Mouse (Mus musculus): Measurements from ENCODE around the gene Olfr1378. TPM values are rescaled to one million over a fixed set of nuclear protein-coding genes. Genes with fewer than 3 reads are reported as not detected.

Gene Olfr1378
- not detected in 2 replicates for polyA plus RNA-seq (2015; fragmentation: Nextera tagmentation; extraction: Ambion mirVana)

GRCm38 (mm10) chr11:50966230-50966629 lies at the start of gene Olfr1378:
Olfr1378 (plus strand) TSS chr11:50966530.
- H3K27me3 ChIP-seq (replicated peaks) = no peaks in the 10 kb centered on the region
- H3K27ac ChIP-seq = no peak within 1 kb of the TSS
- 81% methylated on average over 11 of the region's 11 CpGs for WGBS
- H3K9ac ChIP-seq = no peak within 1 kb of the TSS
- H3K4me1 ChIP-seq = no peaks in the 10 kb centered on the region
- H3K9me3 ChIP-seq = no peaks in the 10 kb centered on the region
- no peak within 1 kb of the TSS for H3K4me3 ChIP-seq
- H3K4me2 ChIP-seq = no peak within 1 kb of the TSS
- ATAC-seq (replicated peaks) = no peak
- no peaks in the 10 kb centered on the region for H3K36me3 ChIP-seq (replicated peaks)

- H3K4me3 ChIP-seq = peak overlapping the region; percentile 65
- peak overlapping the region; percentile 75 for H3K9ac ChIP-seq
- H3K27ac ChIP-seq = peak overlapping the region; percentile 87
- no peaks in the 10 kb centered on the region for H3K36me3 ChIP-seq (replicated peaks)
- 27% methylated on average over 14 of the region's 14 CpGs for WGBS
- H3K27me3 ChIP-seq (replicated peaks) = no peaks in the 10 kb centered on the region
- ATAC-seq (replicated peaks) = no peak; the same call in 1 of the 2 replicates
- H3K9me3 ChIP-seq = no peaks in the 10 kb centered on the region
- H3K4me2 ChIP-seq = peak overlapping the region; percentile 77
- peaks cover 10% of the 10 kb centered on the region for H3K4me1 ChIP-seq
Observed at GRCm38 (mm10) chr11:50930469-50931014, 35.8 kb upstream of the Olfr1378 start.

DNA sequence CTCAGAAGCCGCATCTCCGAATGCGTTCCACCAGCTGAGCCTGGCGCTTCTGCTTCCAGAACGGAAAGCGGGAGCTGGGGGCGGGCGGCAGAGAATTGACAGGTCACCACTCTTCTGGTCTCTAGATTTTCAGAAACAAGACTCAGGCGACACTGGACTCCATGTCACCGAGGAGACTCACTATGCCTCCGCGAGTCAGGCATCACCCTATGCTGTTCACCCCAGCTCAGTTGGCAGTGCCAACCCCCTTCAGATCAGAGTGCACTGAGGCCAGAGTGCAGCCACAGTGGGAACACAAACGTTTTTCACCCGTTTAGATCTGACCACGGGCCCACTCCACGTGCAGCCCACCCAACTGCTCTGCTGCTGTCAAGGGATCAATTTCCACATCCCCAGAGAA lies 35.3 kb upstream of the Olfr1378 start:
- H3K36me3 ChIP-seq (replicated peaks) = no peaks in the 10 kb centered on the region
- peaks cover 10% of the 10 kb centered on the region for H3K4me1 ChIP-seq
- no peaks in the 10 kb centered on the region for H3K27me3 ChIP-seq (replicated peaks)
- H3K9ac ChIP-seq = peak overlapping the region; percentile 75
- peak overlapping the region; percentile 65 for H3K4me3 ChIP-seq
- H3K4me2 ChIP-seq = peak overlapping the region; percentile 77
- under 1% methylated on average over 16 of the region's 16 CpGs for WGBS
- H3K27ac ChIP-seq = peak overlapping the region; percentile 87
- no peaks in the 10 kb centered on the region for H3K9me3 ChIP-seq
- ATAC-seq (replicated peaks) = peak; percentile 83

DNA sequence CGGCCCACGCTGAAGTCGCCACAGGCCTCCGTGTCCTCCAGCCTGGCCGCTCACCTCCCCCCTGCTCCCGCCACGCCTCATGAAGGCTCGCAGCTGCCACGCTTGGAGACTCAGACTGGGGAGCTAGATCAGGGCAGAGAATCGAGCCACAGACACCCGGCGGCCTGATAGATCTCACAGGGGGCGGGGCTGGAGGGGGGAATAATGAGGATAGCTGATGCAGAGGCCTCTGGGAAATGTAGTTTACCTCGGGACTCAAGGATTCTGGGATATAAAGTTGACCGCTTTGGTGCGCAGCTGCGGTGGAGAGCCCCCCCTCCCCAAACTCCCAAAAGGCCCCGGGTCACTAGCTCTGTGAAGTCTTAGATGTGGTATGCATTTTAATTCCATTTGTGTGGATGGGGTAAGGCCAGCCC lies 34.9 kb upstream of the Olfr1378 start, which contains the start of gene Zfp354b:
TSS of gene Zfp354b (minus strand) at position 183 of the 416 bp plus-strand sequence.
- Histone ChIP-seq H3K4me3 (peak within 1 kb of the TSS; percentile 65), H3K27ac (peak within 1 kb of the TSS; percentile 87), H3K9ac (peak within 1 kb of the TSS; percentile 75), H3K4me2 (peak within 1 kb of the TSS; percentile 77), H3K27me3 (replicated peaks) (no peaks in the 10 kb centered on the region), H3K9me3 (no peaks in the 10 kb centered on the region), H3K36me3 (replicated peaks) (no peaks in the 10 kb centered on the region), H3K4me1 (peaks cover 10% of the 10 kb centered on the region)
- peak; percentile 97 for ATAC-seq (replicated peaks)
- WGBS = under 1% methylated on average over 18 of the region's 18 CpGs

DNA sequence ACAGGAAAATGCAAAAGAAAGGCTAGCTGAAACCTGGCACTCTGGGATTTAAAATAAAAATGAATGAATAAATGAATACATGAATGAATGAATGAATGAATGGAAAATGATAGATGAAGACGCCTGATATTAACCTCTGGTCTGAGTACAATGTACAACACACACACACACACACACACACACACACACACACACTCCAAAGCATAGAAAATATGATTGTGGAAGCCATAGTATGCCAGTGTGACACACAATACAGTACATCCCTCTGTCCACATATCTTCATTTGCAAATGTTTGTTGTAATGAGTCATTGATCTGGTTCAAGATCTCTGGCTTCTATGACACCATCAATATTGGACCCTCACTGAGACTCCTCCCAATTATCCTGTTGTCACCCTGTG lies 34.3 kb upstream of the Olfr1378 start:
- Histone ChIP-seq H3K4me3 (peak overlapping the region; percentile 65), H3K36me3 (replicated peaks) (no peaks in the 10 kb centered on the region), H3K4me1 (peaks cover 10% of the 10 kb centered on the region), H3K9me3 (no peaks in the 10 kb centered on the region), H3K4me2 (peak overlapping the region; percentile 77), H3K9ac (peak overlapping the region; percentile 23; the same call in 1 of the 2 replicates), H3K27ac (peak overlapping the region; percentile 87), H3K27me3 (replicated peaks) (no peaks in the 10 kb centered on the region)
- ATAC-seq (replicated peaks) = peak; percentile 62
- 55% methylated on average over 1 of the region's 1 CpGs for WGBS

DNA sequence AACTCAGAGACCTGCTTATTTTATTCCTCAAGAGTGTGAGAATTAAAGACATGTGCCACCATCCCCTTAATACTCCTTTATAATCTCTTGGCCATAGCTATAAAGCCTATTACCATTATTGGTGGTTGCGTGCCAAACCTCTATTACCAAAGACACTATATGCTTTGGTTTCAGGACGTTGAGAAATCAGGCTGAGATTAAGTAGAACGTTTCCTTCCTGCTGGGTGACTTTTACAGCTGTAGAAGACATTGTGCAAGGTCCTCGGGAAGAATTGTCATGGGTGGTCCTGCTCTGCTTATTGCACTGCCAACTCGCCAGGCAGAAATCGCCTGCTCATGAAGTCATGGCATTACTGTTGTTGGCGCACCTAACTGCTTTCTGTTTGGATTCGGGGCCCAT lies 27.9 kb upstream of the Olfr1378 start:
- Histone ChIP-seq H3K9me3 (no peaks in the 10 kb centered on the region), H3K4me3 (no peak overlapping the region), H3K36me3 (replicated peaks) (no peaks in the 10 kb centered on the region), H3K27ac (no peak overlapping the region), H3K4me1 (no peaks in the 10 kb centered on the region), H3K9ac (no peak overlapping the region), H3K4me2 (no peak overlapping the region), H3K27me3 (replicated peaks) (no peaks in the 10 kb centered on the region)
- ATAC-seq (replicated peaks) = no peak
- WGBS = 84% methylated on average over 8 of the region's 8 CpGs

DNA sequence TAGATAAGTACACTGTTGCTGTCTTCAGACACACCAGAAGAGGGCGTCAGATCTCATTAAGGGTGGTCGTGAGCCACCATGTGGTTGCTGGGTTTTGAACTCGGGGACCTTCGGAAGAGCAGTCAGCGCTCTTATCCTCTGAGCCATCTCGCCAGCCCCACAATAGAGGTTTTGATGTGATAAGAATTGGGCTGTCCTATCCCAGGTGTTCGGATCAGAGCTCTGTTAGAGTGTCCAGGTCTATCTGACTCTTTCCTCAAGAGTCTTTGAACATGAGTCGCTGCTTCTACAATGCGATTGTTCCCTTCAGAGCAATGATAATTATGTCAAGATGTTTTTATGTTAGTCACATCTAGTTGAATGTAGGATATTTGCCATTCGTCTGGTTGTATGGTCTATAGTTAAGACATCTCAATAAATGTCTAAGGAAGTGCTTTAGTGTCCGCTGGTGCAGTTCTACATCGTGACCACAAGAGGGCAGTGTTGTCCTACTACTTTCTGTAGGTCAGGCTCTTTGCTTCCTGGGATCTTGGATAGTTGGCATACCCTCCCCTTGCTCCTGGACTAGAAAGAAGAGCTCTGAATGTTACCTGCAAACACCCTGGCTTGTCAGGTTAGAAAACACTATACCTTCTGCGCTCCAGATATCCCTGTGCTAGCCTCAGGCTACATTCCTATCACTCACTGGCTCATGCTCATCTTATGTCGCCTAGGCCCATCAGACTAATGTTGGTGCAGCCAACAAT lies 26.5 kb upstream of the Olfr1378 start:
- H3K4me2 ChIP-seq = no peak overlapping the region
- 40% methylated on average over 14 of the region's 14 CpGs for WGBS
- no peaks in the 10 kb centered on the region for H3K36me3 ChIP-seq (replicated peaks)
- ATAC-seq (replicated peaks) = peak; percentile 60
- H3K27ac ChIP-seq = no peak overlapping the region
- no peaks in the 10 kb centered on the region for H3K27me3 ChIP-seq (replicated peaks)
- no peak overlapping the region for H3K4me3 ChIP-seq
- no peaks in the 10 kb centered on the region for H3K4me1 ChIP-seq
- H3K9me3 ChIP-seq = no peaks in the 10 kb centered on the region
- H3K9ac ChIP-seq = no peak overlapping the region

GRCm38 (mm10) chr11:50942386-50942785 lies 23.9 kb upstream of the Olfr1378 start:
- H3K4me3 ChIP-seq = no peak overlapping the region
- H3K9me3 ChIP-seq = no peaks in the 10 kb centered on the region
- H3K27ac ChIP-seq = no peak overlapping the region
- no peaks in the 10 kb centered on the region for H3K27me3 ChIP-seq (replicated peaks)
- H3K4me1 ChIP-seq = no peaks in the 10 kb centered on the region
- H3K4me2 ChIP-seq = no peak overlapping the region
- 70% methylated on average over 12 of the region's 12 CpGs for WGBS
- H3K36me3 ChIP-seq (replicated peaks) = no peaks in the 10 kb centered on the region
- ATAC-seq (replicated peaks) = no peak
- no peak overlapping the region for H3K9ac ChIP-seq

GRCm38 (mm10) chr11:50943506-50943905 lies 22.8 kb upstream of the Olfr1378 start, which contains the start of gene 4933414I15Rik:
4933414I15Rik (minus strand) TSS chr11:50943765.
- no peak within 1 kb of the TSS for H3K27ac ChIP-seq
- H3K27me3 ChIP-seq (replicated peaks) = no peaks in the 10 kb centered on the region
- H3K9ac ChIP-seq = no peak within 1 kb of the TSS
- no peaks in the 10 kb centered on the region for H3K9me3 ChIP-seq
- ATAC-seq (replicated peaks) = no peak
- H3K4me1 ChIP-seq = no peaks in the 10 kb centered on the region
- H3K4me3 ChIP-seq = no peak within 1 kb of the TSS
- WGBS = 85% methylated on average over 14 of the region's 14 CpGs
- no peak within 1 kb of the TSS for H3K4me2 ChIP-seq
- H3K36me3 ChIP-seq (replicated peaks) = no peaks in the 10 kb centered on the region

DNA sequence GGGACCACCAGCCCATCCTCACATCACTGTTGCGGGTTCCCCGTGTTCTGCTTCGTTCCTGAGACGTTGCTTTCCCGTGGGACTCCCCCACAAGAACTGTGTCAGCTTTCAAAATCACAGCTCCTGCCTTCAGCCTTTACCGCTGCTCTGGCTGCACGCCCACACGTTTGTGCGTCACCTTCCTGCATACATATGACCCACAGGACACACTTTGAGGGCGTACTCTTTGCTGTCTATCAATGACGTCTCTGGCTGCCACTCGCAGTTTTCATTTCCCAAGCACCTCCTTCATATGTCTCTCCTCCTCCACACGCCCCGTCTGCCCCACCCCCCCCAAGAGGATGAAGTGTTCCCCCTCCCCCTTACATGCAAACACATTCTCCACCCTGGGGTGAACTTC lies 14.0 kb upstream of the Olfr1378 start:
- Histone ChIP-seq H3K27me3 (replicated peaks) (no peaks in the 10 kb centered on the region), H3K9me3 (no peaks in the 10 kb centered on the region), H3K27ac (no peak overlapping the region), H3K4me3 (no peak overlapping the region), H3K4me1 (no peaks in the 10 kb centered on the region), H3K9ac (no peak overlapping the region), H3K36me3 (replicated peaks) (no peaks in the 10 kb centered on the region), H3K4me2 (no peak overlapping the region)
- WGBS = 68% methylated on average over 14 of the region's 14 CpGs
- no peak for ATAC-seq (replicated peaks)

DNA sequence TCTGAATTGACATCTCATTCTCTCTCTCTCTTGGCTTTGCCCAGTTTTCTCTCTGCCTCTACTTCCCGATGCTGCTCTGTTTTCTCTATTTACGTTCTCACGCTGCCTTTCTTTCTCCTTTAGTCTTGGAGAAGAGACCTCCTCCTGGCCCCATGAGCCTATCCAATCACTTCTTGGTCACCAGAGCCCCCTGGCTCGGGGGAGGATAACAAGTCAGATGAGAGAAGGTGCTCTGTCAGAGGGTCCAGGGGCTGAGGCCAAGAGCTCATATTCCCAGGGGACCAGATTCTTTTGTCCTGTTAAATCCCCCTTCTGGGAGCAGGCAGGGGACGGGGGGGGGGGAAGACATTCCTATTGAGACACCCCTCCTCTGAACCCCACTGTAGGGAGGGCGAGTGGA lies 12.7 kb upstream of the Olfr1378 start, which contains the start of gene Prop1:
TSS of gene Prop1 (minus strand) at position 101 of the 400 bp plus-strand sequence.
- Histone ChIP-seq H3K9ac (no peak within 1 kb of the TSS), H3K4me3 (no peak within 1 kb of the TSS), H3K4me2 (no peak within 1 kb of the TSS), H3K9me3 (no peaks in the 10 kb centered on the region), H3K27ac (no peak within 1 kb of the TSS), H3K36me3 (replicated peaks) (no peaks in the 10 kb centered on the region), H3K27me3 (replicated peaks) (no peaks in the 10 kb centered on the region), H3K4me1 (no peaks in the 10 kb centered on the region)
- WGBS = 71% methylated on average over 6 of the region's 6 CpGs
- ATAC-seq (replicated peaks) = no peak

DNA sequence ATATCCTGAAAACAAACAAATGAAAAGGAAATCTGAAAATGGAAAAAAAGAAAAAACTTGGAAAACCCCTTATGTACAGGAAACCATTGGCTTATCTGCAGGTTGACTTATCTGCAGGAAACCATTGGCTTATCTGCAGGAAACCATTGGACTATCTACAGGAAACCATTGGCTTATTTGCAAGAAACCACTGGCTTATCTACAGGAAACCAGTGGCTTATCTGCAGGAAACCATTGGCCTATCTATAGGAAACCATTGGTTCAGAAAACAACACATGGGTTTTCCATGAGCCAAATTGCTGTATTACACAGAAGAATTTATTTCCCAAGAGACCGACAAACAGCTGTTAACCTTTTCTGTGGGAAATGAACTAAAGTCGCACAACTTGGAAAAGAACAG lies 1.4 kb upstream of the Olfr1378 start:
- Histone ChIP-seq H3K9ac (no peak overlapping the region), H3K36me3 (replicated peaks) (no peaks in the 10 kb centered on the region), H3K4me2 (no peak overlapping the region), H3K4me1 (no peaks in the 10 kb centered on the region), H3K27me3 (replicated peaks) (no peaks in the 10 kb centered on the region), H3K4me3 (no peak overlapping the region), H3K27ac (no peak overlapping the region), H3K9me3 (no peaks in the 10 kb centered on the region)
- WGBS = 80% methylated on average over 2 of the region's 2 CpGs
- no peak for ATAC-seq (replicated peaks)

Data from midbrain, embryonic 15.5 days (tissue).